In the genomic region with DNA sequence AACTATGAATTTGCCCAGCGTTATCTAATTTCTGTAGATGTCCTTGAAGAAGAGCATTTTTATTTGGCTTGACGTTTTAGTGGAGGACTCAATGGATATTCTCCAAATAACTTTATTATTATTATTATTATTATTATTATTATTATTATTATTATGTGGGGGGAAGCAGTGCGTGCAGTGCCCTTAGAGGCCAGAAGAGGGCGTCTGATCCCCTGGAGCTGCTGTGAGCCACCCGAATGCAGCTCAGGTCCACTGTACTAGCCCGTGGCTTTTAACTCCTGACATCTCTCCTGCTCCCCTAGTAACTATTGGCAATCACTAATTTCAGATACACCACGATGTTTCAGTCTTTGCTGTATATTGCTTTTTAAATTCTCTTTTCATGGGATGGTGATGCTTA, we compare ENCODE assay signal across 9 mouse cellular contexts. TPM values are rescaled to one million over a fixed set of nuclear protein-coding genes. Genes with fewer than 3 reads are reported as not detected.
DNase-seq lines count a peak whose midpoint lies in the region; ATAC-seq and TF ChIP-seq lines count a peak whose summit lies in the region.
"Had no signal": no experiment of that assay in that cellular context is flagged by ENCODE, and none has a peak within 500 bp of the region (broad histone marks: within the 10 kb centered on the region; RNA-seq: fewer than 3 reads in every experiment).

No protein-coding gene starts in this region.

- H3K4me2 ChIP-seq in hindbrain, postnatal 0 days (ENCODE audit: low read depth, low read length): no peak overlapping the region
- H3K4me2 ChIP-seq in hindbrain, embryonic 12.5 days (replicated peaks): no peak overlapping the region
- H3K4me2 ChIP-seq: midbrain, embryonic 12.5 days had no signal

- H3K27me3 ChIP-seq in hindbrain, postnatal 0 days (ENCODE audit: insufficient read depth, low read length): no peaks in the 10 kb centered on the region
- peaks cover 19% of the 10 kb centered on the region for H3K27me3 ChIP-seq in hindbrain, embryonic 12.5 days
- H3K27me3 ChIP-seq in G1E (ENCODE audit: insufficient read depth, low read length): no peaks in the 10 kb centered on the region

- no peak overlapping the region for H3K27ac ChIP-seq in hindbrain, postnatal 0 days
- no peak overlapping the region for H3K27ac ChIP-seq in hindbrain, embryonic 12.5 days
- H3K27ac ChIP-seq: midbrain, embryonic 12.5 days had no signal

- no peak overlapping the region for H3K9ac ChIP-seq in hindbrain, postnatal 0 days (replicated peaks; ENCODE audit: low read length)
- no peak overlapping the region for H3K9ac ChIP-seq in hindbrain, embryonic 12.5 days
- H3K9ac ChIP-seq: midbrain, embryonic 12.5 days had no signal

- H3K4me1 ChIP-seq in hindbrain, postnatal 0 days (ENCODE audit: insufficient read depth, low read length): peaks cover 17% of the 10 kb centered on the region
- H3K4me1 ChIP-seq in hindbrain, embryonic 12.5 days: peaks cover 17% of the 10 kb centered on the region
- H3K4me1 ChIP-seq in G1E (ENCODE audit: insufficient read depth, low read depth, low read length): peaks cover 3% of the 10 kb centered on the region

- 64% methylated on average over 7 of the region's 7 CpGs for WGBS in hindbrain, postnatal 0 days
- 57% methylated on average over 7 of the region's 7 CpGs for WGBS in hindbrain, embryonic 12.5 days

- peak; percentile 57 for TF ChIP-seq CTCF in hindbrain, postnatal 0 days (IDR thresholded peaks at IDR 0.05; ENCODE audit: low read depth)
- TF ChIP-seq CTCF in G1E (IDR thresholded peaks at IDR 0.05; ENCODE audit: low read depth, low read length): peak; percentile 63

- no peak for ATAC-seq in hindbrain, postnatal 0 days
- no peak for ATAC-seq in hindbrain, embryonic 12.5 days (ENCODE audit: low FRiP score)
- no peak; the same call in 1 of the 2 replicates for ATAC-seq in G1E (ENCODE audit: extremely low read depth, insufficient number of reproducible peaks, low FRiP score, poor library complexity, severe bottlenecking)
- ATAC-seq in erythroid progenitor cell, adult 5-6 weeks (replicated peaks; ENCODE audit: low FRiP score, poor library complexity, severe bottlenecking): peak; percentile 67

- no peaks in the 10 kb centered on the region for H3K9me3 ChIP-seq in hindbrain, postnatal 0 days (ENCODE audit: low read length)
- no peaks in the 10 kb centered on the region for H3K9me3 ChIP-seq in hindbrain, embryonic 12.5 days (replicated peaks)
- no peaks in the 10 kb centered on the region for H3K9me3 ChIP-seq in G1E (replicated peaks)
- H3K9me3 ChIP-seq: midbrain, embryonic 12.5 days had no signal

- no peak overlapping the region for H3K4me3 ChIP-seq in hindbrain, postnatal 0 days (ENCODE audit: low read length)
- H3K4me3 ChIP-seq in hindbrain, embryonic 12.5 days: no peak overlapping the region
- H3K4me3 ChIP-seq in G1E (ENCODE audit: low read depth, low read length): no peak overlapping the region
- H3K4me3 ChIP-seq: midbrain, embryonic 12.5 days had no signal

- H3K36me3 ChIP-seq in hindbrain, postnatal 0 days (ENCODE audit: insufficient read depth, low read length): peaks cover 15% of the 10 kb centered on the region; the same call in 1 of the 2 replicates
- peaks cover 7% of the 10 kb centered on the region for H3K36me3 ChIP-seq in hindbrain, embryonic 12.5 days
- peaks cover 7% of the 10 kb centered on the region for H3K36me3 ChIP-seq in G1E (replicated peaks)

- DNase-seq in hindbrain, postnatal 0 days (ENCODE audit: low spot score): no peak
- DNase-seq in 3T3-L1 (ENCODE audit: low read depth, low spot score) (peak; percentile 9), G1E (ENCODE audit: low spot score) (peak; percentile 7)
- DNase-seq in embryo, embryonic 10 days (ENCODE audit: low spot score): no peak
- no peak for DNase-seq in ovary, postnatal 10 days (ENCODE audit: low spot score)
- DNase-seq in adrenal gland, adult 8-10 months: no peak

RNA-seq across cellular contexts. Expression of a gene that starts 6.4 kb away (rescaled TPM):
- total RNA-seq in hindbrain, postnatal 0 days (2014; rRNA removed): 15.2 and 21.1 TPM in 2 replicates
- polyA plus RNA-seq in hindbrain, postnatal 0 days (2015; fragmentation: Nextera tagmentation; extraction: Ambion mirVana): 41.8 and 42.2 TPM in 2 replicates
- polyA plus RNA-seq in hindbrain, embryonic 12.5 days (2016; fragmentation: Nextera tagmentation; extraction: Ambion mirVana): 15.6 and 16.0 TPM in 2 replicates
- 3.1 and 4.6 TPM in 2 replicates for total RNA-seq in G1E (2014; fragmentation: Nextera tagmentation)
- total RNA-seq in G1E (2017): 9.3 and 9.9 TPM in 2 replicates
- polyA plus RNA-seq in G1E (2012): 0.64 and 0.70 TPM in 2 replicates
- 2.5 and 8.8 TPM in 2 replicates for total RNA-seq in erythroid progenitor cell, adult 5-6 weeks (2015; ENCODE audit: low replicate concordance)
- total RNA-seq in erythroid progenitor cell, adult 5-6 weeks (2017; ENCODE audit: low replicate concordance): 4.7 and 5.8 TPM in 2 replicates
- 10 to 100 TPM; 15.1 to 22.2 (median 18.1) TPM for total RNA-seq in adrenal gland, adult 8-10 months (2022)

RNA-seq across cellular contexts. Expression of a gene that starts 38.8 kb away (rescaled TPM):
- 0.50 TPM in 1 of 2 replicates, not detected in the other for total RNA-seq in hindbrain, postnatal 0 days (2014; rRNA removed)
- polyA plus RNA-seq in hindbrain, postnatal 0 days (2015; fragmentation: Nextera tagmentation; extraction: Ambion mirVana): 0.30 and 0.41 TPM in 2 replicates
- polyA plus RNA-seq in hindbrain, embryonic 12.5 days (2016; fragmentation: Nextera tagmentation; extraction: Ambion mirVana): 0.26 TPM in 1 of 2 replicates, not detected in the other
- total RNA-seq in G1E (2014; fragmentation: Nextera tagmentation): not detected in 2 replicates
- total RNA-seq in G1E (2017): not detected in 2 replicates
- polyA plus RNA-seq in G1E (2012): not detected in 2 replicates
- not detected in 2 replicates for total RNA-seq in erythroid progenitor cell, adult 5-6 weeks (2015; ENCODE audit: low replicate concordance)
- not detected in 2 replicates for total RNA-seq in erythroid progenitor cell, adult 5-6 weeks (2017; ENCODE audit: low replicate concordance)
- under 1 TPM in 3 of 4 experiments, not detected in 1; 0.21 to 0.46 (median 0.26) TPM for total RNA-seq in adrenal gland, adult 8-10 months (2022)
- polyA plus RNA-seq: midbrain, embryonic 12.5 days had no signal

RNA-seq across cellular contexts. Expression of a gene that starts 47.5 kb away (rescaled TPM):
- total RNA-seq in hindbrain, postnatal 0 days (2014; rRNA removed): 123 and 135 TPM in 2 replicates
- 292 and 295 TPM in 2 replicates for polyA plus RNA-seq in hindbrain, postnatal 0 days (2015; fragmentation: Nextera tagmentation; extraction: Ambion mirVana)
- 198 and 207 TPM in 2 replicates for polyA plus RNA-seq in hindbrain, embryonic 12.5 days (2016; fragmentation: Nextera tagmentation; extraction: Ambion mirVana)
- total RNA-seq in G1E (2014; fragmentation: Nextera tagmentation) (76.1 and 91.4 TPM in 2 replicates), G1E (2017) (141 and 182 TPM in 2 replicates)
- polyA plus RNA-seq in G1E (2012): 72.1 and 79.4 TPM in 2 replicates
- 56.6 and 63.7 TPM in 2 replicates for total RNA-seq in erythroid progenitor cell, adult 5-6 weeks (2015; ENCODE audit: low replicate concordance)
- total RNA-seq in erythroid progenitor cell, adult 5-6 weeks (2017; ENCODE audit: low replicate concordance): 86.1 and 123 TPM in 2 replicates
- 100 to 1,000 TPM; 184 to 265 (median 230) TPM for total RNA-seq in adrenal gland, adult 8-10 months (2022)

Comparison
In these comparisons a context has a peak if more than half of its experiments do, and no peak if none do; other contexts are left out.
1. DNase-seq: peak in 3T3-L1 (single experiment) and G1E (single experiment); none in hindbrain, postnatal 0 days (single experiment), embryo, embryonic 10 days (single experiment), ovary, postnatal 10 days (single experiment) and adrenal gland, adult 8-10 months (single experiment).